Mouse (Mus musculus): ENCODE measurements around the gene As3mt.

- TF ChIP-seq CTCF (conservative IDR thresholded peaks at IDR 0.05; ENCODE audit: insufficient read depth, insufficient read length, low read depth, low read length) = no peak
- TF ChIP-seq POLR2A (IDR thresholded peaks at IDR 0.05; ENCODE audit: low read depth, low read length) = no peak
Observed at GRCm38 (mm10) chr19:46784038-46784437, 76.8 kb downstream of the As3mt start.

Data from kidney, adult 2 months (tissue).